Mouse (Mus musculus) stomach, embryonic 16.5 days (tissue): Measurements from ENCODE around the gene Flrt3. TPM values are rescaled to one million over a fixed set of nuclear protein-coding genes. Genes with fewer than 3 reads are reported as not detected.

Source experiments
- ATAC-seq: fragments of 200-750 bp; cut with Nextera tagmentation; 2 replicates; pipeline ENCODE4 v1.8.0; 2017; ENCODE audit warnings: moderate number of reproducible peaks, moderate TSS enrichment; ENCODE audit not compliant: insufficient read depth, low FRiP score
- H3K27ac ChIP-seq: fragments of 300-500 bp; sonication (generic); 2 replicates; pipeline ENCODE4 v1.5.1; 2014; ENCODE audit warnings: low read length
- H3K27me3 ChIP-seq: fragments of 300-500 bp; sonication (generic); 2 replicates; pipeline ENCODE4 v1.6.1; 2014; ENCODE audit warnings: low read length, control low read depth, mixed read lengths; ENCODE audit not compliant: control insufficient read depth, insufficient read depth
- H3K36me3 ChIP-seq: fragments of 300-500 bp; sonication (generic); 2 replicates; pipeline ENCODE4 v1.6.1; 2014; ENCODE audit warnings: low read length; ENCODE audit not compliant: control insufficient read depth, insufficient read depth
- H3K4me1 ChIP-seq: fragments of 300-500 bp; sonication (generic); 2 replicates; pipeline ENCODE4 v1.6.1; 2014; ENCODE audit warnings: low read length, control low read depth, mixed read lengths; ENCODE audit not compliant: control insufficient read depth, insufficient read depth
- H3K4me2 ChIP-seq: fragments of 300-500 bp; sonication (generic); 2 replicates; pipeline ENCODE4 v1.6.1; 2014; ENCODE audit warnings: low read depth, low read length, mixed read lengths
- H3K4me3 ChIP-seq: fragments of 300-500 bp; sonication (generic); replicated peaks from 2 replicates; pipeline ENCODE4 v1.5.1; 2014; ENCODE audit warnings: mild to moderate bottlenecking, low read length
- H3K9ac ChIP-seq: fragments of 300-500 bp; sonication (generic); 2 replicates; pipeline ENCODE4 v1.6.1; 2014; ENCODE audit warnings: low read length
- H3K9me3 ChIP-seq: fragments of 300-500 bp; sonication (generic); replicated peaks from 2 replicates; pipeline ENCODE4 v1.6.1; 2016; ENCODE audit warnings: low read length, control low read depth; ENCODE audit not compliant: control insufficient read depth
- WGBS: fragments of 180-500 bp; shearing (Covaris S2); extraction: QIAGEN DNeasy Blood & Tissue Kit; methylation state at CpG from one replicate; pipeline ENCODE4 v1.1.7; 2014; 5-methylcytosine and 5-hydroxymethylcytosine counted together
- polyA plus RNA-seq: library from polyadenylated mRNA; unstranded; fragments of >200 nt; fragmentation: Nextera tagmentation; extraction: Ambion mirVana; gene quantifications from 2 replicates; pipeline ENCODE4 v1.2.1, GENCODE M21; 2015

Gene Flrt3
- polyA plus RNA-seq = 19.5 and 20.1 TPM in 2 replicates

- ATAC-seq = peak; percentile 98
- Histone ChIP-seq H3K9ac (peak within 1 kb of the TSS; percentile 74), H3K36me3 (no peaks in the 10 kb centered on the region), H3K4me2 (peak within 1 kb of the TSS; percentile 53), H3K27me3 (no peaks in the 10 kb centered on the region), H3K4me1 (peaks cover 4% of the 10 kb centered on the region), H3K27ac (peak within 1 kb of the TSS; percentile 75), H3K4me3 (peak within 1 kb of the TSS; percentile 66), H3K9me3 (no peaks in the 10 kb centered on the region)
- under 1% methylated on average over 26 of the region's 26 CpGs for WGBS
Observed at GRCm38 (mm10) chr2:140670963-140671702, at the start of gene Flrt3. Flrt3 (minus strand) TSS chr2:140671469.

GRCm38 (mm10) chr2:140717407-140717806 is 46.1 kb upstream of the Flrt3 start:
- WGBS = 71% methylated on average over 9 of the region's 9 CpGs
- Histone ChIP-seq H3K36me3 (no peaks in the 10 kb centered on the region), H3K9ac (no peak overlapping the region), H3K27ac (no peak overlapping the region), H3K4me2 (no peak overlapping the region), H3K27me3 (no peaks in the 10 kb centered on the region), H3K4me1 (no peaks in the 10 kb centered on the region), H3K4me3 (no peak overlapping the region), H3K9me3 (no peaks in the 10 kb centered on the region)
- no peak for ATAC-seq

GRCm38 (mm10) chr2:140715822-140716221 is 44.6 kb upstream of the Flrt3 start:
- Histone ChIP-seq H3K27me3 (no peaks in the 10 kb centered on the region), H3K36me3 (no peaks in the 10 kb centered on the region), H3K4me2 (no peak overlapping the region), H3K27ac (no peak overlapping the region), H3K4me1 (no peaks in the 10 kb centered on the region), H3K4me3 (no peak overlapping the region), H3K9me3 (no peaks in the 10 kb centered on the region), H3K9ac (no peak overlapping the region)
- peak; percentile 71; the same call in 1 of the 2 replicates for ATAC-seq
- WGBS = 57% methylated on average over 4 of the region's 4 CpGs

GRCm38 (mm10) chr2:140707550-140707949 is 36.3 kb upstream of the Flrt3 start:
- no peak for ATAC-seq
- Histone ChIP-seq H3K27me3 (no peaks in the 10 kb centered on the region), H3K9me3 (no peaks in the 10 kb centered on the region), H3K36me3 (no peaks in the 10 kb centered on the region), H3K4me2 (no peak overlapping the region), H3K4me1 (no peaks in the 10 kb centered on the region), H3K4me3 (no peak overlapping the region), H3K27ac (no peak overlapping the region), H3K9ac (no peak overlapping the region)
- 59% methylated on average over 5 of the region's 5 CpGs for WGBS

- Histone ChIP-seq H3K9ac (no peak overlapping the region), H3K4me2 (no peak overlapping the region), H3K4me1 (no peaks in the 10 kb centered on the region), H3K27ac (no peak overlapping the region), H3K36me3 (no peaks in the 10 kb centered on the region), H3K27me3 (no peaks in the 10 kb centered on the region), H3K4me3 (no peak overlapping the region), H3K9me3 (no peaks in the 10 kb centered on the region)
- WGBS = 20% methylated on average over 2 of the region's 2 CpGs
- ATAC-seq = no peak
Observed at GRCm38 (mm10) chr2:140705278-140705677, 34.0 kb upstream of the Flrt3 start.

- Histone ChIP-seq H3K4me2 (no peak overlapping the region), H3K9me3 (no peaks in the 10 kb centered on the region), H3K27ac (no peak overlapping the region), H3K4me1 (no peaks in the 10 kb centered on the region), H3K36me3 (no peaks in the 10 kb centered on the region), H3K4me3 (no peak overlapping the region), H3K27me3 (no peaks in the 10 kb centered on the region), H3K9ac (no peak overlapping the region)
- 37% methylated on average over 3 of the region's 3 CpGs for WGBS
- ATAC-seq = no peak
Observed at GRCm38 (mm10) chr2:140704146-140704545, 32.9 kb upstream of the Flrt3 start.

- no peak overlapping the region for H3K9ac ChIP-seq
- ATAC-seq = no peak
- no peak overlapping the region for H3K4me3 ChIP-seq
- 62% methylated on average over 4 of the region's 4 CpGs for WGBS
- no peak overlapping the region for H3K27ac ChIP-seq
- H3K27me3 ChIP-seq = no peaks in the 10 kb centered on the region
- no peak overlapping the region for H3K4me2 ChIP-seq
- no peaks in the 10 kb centered on the region for H3K36me3 ChIP-seq
- H3K9me3 ChIP-seq = no peaks in the 10 kb centered on the region
- H3K4me1 ChIP-seq = no peaks in the 10 kb centered on the region
Observed at GRCm38 (mm10) chr2:140703377-140703776, 32.1 kb upstream of the Flrt3 start.

- 54% methylated on average over 3 of the region's 3 CpGs for WGBS
Observed at GRCm38 (mm10) chr2:140698585-140698984, 27.3 kb upstream of the Flrt3 start.

GRCm38 (mm10) chr2:140693845-140694244 is 22.6 kb upstream of the Flrt3 start:
- H3K4me3 ChIP-seq = no peak overlapping the region
- H3K9me3 ChIP-seq = no peaks in the 10 kb centered on the region
- H3K9ac ChIP-seq = no peak overlapping the region
- H3K27ac ChIP-seq = no peak overlapping the region
- H3K4me1 ChIP-seq = no peaks in the 10 kb centered on the region
- no peaks in the 10 kb centered on the region for H3K27me3 ChIP-seq
- no peak for ATAC-seq
- WGBS = 82% methylated on average over 5 of the region's 5 CpGs
- no peak overlapping the region for H3K4me2 ChIP-seq
- no peaks in the 10 kb centered on the region for H3K36me3 ChIP-seq

More at GRCm38 (mm10) chr2:140698585-140698984, 27.3 kb upstream of the Flrt3 start:
- H3K36me3 ChIP-seq = no peaks in the 10 kb centered on the region
- no peak overlapping the region for H3K9ac ChIP-seq
- no peaks in the 10 kb centered on the region for H3K9me3 ChIP-seq
- ATAC-seq = no peak
- H3K4me1 ChIP-seq = no peaks in the 10 kb centered on the region
- H3K27me3 ChIP-seq = no peaks in the 10 kb centered on the region
- no peak overlapping the region for H3K4me3 ChIP-seq
- no peak overlapping the region for H3K27ac ChIP-seq
- H3K4me2 ChIP-seq = no peak overlapping the region
